Mouse (Mus musculus) frontal cortex, postnatal 25 days (tissue): ENCODE results near the gene Slit2.

Experiments used
- DNase-seq, 2 experiments: peaks; one replicate each; pipeline ENCODE4 v3.0.0; 2022; ENCODE audit warnings: low spot score in 2 of 2

Slit2 gene

GRCm38 (mm10) chr5:47982941-47983701 is at the start of gene Slit2:
Gene Slit2, plus strand, starts transcription at chr5:47983138.
- DNase-seq = peak; percentile 29 to 40

DNA sequence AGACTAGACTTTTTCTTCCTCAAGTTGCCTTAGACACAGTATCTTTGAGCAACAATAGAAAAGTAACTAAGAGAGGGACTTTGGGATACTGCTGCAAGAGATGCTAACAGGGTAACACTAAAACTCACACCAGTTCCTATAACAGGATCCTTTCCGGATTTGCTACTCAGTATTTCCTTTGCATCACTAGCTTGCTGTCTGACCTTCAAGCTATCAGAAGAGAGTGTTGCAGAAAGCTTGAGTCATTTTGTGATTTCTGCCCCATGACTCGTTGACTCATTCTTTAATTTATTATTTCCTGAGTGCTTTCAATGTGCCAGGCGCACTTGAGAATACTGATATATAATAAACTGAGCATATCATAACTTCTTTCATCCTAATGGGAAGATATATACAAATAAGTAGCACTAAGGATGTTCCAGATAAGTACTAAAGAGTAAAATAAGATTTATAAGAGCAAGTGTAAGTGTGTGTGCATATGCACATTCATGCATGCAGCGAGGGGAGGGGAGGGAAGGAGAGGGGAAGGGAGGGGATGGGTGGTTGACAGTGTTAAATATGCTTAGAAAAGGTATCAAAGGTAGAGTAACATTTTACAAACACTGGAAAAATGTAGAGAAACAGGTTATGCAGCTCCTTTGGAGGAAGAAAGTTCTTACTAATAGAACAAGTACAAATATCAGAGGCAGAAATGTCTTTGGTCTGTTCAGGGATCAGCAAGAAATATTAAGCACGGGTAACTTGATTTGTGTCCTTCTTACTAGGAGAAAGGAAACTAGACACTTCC is 44.2 kb upstream of the Slit2 start:
- no peak for DNase-seq

- no peak for DNase-seq
These were observed 26.5 kb upstream of the Slit2 start for GRCm38 (mm10) chr5:47956451-47956850.

- no peak for DNase-seq
These were observed 7.1 kb upstream of the Slit2 start for GRCm38 (mm10) chr5:47975795-47976194.

DNA sequence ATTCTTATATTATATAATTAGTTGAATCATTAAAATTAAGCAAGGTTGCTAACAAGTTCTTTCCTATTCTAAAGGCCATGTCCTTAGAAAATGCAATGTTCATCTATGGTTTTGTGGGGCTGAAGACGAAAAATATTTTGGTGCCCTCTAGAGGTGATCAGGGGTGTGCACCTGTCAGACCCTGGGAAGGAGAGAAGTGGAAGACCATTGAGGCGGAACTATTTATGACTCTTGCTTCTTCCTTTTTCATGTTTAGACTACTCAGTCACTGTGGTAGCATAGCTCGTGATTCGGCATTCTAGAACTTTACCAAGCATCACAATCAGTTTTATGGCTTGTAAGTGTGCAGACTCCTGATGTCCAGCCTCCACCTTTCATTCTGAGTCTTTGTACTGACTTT is 3.6 kb upstream of the Slit2 start:
- DNase-seq = no peak

GRCm38 (mm10) chr5:47980459-47980858 is 2.5 kb upstream of the Slit2 start:
- no peak for DNase-seq

DNA sequence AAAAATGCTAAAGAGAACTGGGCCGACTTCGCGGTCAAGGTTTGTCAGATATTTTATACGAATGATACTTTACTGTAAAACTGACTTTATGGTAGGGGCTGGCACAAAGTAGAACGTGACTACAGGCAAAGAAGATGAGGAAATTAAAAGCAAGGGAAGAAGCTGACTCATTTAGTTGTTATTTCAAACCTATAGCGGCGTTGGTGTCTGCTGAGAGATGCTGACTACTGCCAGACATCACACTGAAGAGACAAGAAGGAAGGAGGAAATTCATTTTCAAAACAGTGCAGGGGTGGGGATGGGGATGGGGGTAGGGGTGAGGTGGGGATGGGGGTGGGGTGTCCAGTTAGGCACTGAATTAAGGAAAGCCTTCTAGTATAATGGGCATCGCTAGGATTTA is 987 bp upstream of the Slit2 start:
- DNase-seq = no peak

GRCm38 (mm10) chr5:47983746-47984583 is 1.0 kb downstream of the Slit2 start:
- DNase-seq = peak in 1 of 2 experiments; percentile 13

- DNase-seq = peak; percentile 11 to 17
These were observed 1.8 kb downstream of the Slit2 start for GRCm38 (mm10) chr5:47984584-47985197.

DNA sequence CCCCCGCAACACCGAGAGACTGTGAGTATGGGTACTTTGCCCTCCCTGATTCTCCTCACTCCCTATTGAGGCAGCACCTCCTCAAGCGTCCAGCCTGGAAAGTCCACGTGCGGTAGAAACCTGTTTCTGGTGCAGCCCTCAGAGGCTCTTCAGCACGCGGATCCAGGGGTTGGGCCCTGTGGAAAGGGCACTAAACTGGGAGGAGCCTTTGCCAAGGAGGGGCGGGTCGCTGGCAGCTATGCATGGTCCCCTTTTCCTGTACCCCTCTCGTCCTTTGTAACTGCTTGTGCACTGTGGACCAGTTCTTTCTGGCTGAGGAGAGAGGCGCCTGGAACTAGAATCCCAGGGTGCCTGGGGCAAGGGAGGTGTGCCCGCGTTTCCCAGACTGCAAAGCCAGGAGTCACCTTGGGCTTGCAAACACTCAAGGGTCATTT is 2.3 kb downstream of the Slit2 start:
- DNase-seq = no peak

- peak in 1 of 2 experiments; percentile 20 for DNase-seq
These were observed 3.1 kb downstream of the Slit2 start for GRCm38 (mm10) chr5:47985901-47986670.

GRCm38 (mm10) chr5:47990926-47991325 is 8.0 kb downstream of the Slit2 start:
- no peak for DNase-seq

DNA sequence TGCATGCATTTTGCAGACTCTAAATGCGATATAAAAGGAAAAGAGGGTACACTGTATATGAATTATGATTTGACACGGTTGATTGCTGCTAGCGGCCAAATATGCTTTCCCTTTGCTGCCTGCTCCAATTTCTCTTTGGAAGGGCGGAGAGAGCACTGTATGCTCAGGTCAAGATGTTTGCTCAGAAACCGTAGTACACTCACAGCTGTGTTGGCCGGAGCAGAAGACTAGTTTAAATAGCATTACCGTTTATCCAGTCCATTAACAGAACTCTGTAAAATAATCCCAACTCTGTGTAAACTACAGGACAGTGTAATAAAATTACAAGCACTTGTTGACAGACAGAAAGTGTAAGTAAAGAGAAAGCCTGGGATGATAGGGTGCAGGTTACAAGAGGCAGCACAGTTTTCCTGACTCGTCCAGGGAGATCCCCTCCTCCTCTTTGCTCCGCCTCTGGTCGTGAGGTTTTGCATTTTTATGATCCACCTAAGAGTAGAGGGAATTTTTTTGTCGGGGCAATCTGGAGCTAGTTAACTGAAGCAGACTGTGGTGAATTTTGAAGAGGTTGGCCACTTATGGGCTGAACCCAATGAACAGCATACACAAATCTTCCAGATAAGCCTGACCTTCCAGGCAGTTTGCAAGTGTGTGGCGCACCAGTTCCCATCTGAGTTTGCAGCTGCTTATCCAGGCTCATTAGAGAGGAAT is 20.9 kb downstream of the Slit2 start:
- DNase-seq = no peak

DNA sequence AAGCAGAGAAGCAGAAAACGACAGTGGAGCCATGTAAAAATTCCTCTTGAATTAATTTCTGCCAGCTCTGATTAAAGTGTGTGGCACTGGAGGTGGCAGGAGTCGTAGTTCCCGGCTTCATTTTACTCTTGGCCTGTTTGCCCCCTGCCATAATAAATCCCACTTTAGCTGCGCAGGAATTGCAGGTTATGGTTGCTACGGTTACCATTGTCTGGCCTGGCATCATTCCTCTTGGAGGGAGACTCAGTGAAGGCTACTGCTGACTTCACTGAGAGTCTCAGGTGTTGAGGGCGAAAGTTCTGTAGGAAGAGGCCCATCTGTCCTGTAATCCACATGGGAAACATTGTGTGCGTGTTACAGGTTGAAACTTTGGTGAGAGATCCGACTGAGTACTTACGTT is 22.6 kb downstream of the Slit2 start:
- no peak for DNase-seq

DNA sequence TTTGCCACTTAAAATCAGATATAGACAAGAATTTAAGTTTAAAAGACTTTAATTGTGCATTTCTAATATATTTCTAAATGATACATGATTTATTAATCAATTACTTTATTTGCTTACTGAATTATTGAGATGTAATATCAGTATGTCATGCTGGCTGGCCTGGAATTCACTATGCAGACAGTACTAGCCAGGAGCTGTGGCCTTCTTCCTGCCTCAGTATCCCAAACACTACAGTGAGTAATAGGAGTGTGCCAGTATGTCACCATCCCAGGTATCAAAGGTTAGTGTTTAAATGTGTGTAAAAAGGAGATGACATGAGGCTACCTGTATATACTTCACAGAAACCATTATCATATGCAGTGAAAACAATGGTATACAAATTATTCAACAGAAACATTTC is 23.1 kb downstream of the Slit2 start:
- no peak for DNase-seq

- DNase-seq = no peak
These were observed 40.5 kb downstream of the Slit2 start for GRCm38 (mm10) chr5:48023441-48023840.

- DNase-seq = no peak
These were observed 51.9 kb downstream of the Slit2 start for GRCm38 (mm10) chr5:48034875-48035274.

DNA sequence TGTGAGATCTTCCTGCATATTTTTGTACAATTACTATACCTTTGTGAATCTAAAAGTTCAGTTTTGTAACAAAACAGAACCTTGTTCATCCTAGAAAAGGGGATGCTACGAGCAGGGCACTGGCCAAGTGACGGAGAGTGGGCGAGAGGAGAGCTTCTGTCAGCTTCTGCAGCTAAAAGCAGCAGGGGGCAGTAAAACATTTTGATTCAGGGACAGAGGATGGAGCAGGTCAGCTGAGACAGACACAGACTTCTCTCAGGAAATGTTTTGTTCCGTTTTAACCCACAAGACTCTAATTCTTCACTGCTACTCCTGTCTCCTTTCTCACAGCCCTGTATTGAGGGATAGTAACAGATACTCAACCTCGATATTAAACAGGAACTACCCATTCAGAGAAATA is 55.1 kb downstream of the Slit2 start:
- DNase-seq = no peak

GRCm38 (mm10) chr5:48048986-48049751 is 66.2 kb downstream of the Slit2 start:
- DNase-seq = no peak
